Mouse (Mus musculus) limb, embryonic 10.5 days (tissue): ENCODE results near the gene Ankrd28. TPM values are rescaled to one million over a fixed set of nuclear protein-coding genes. Genes with fewer than 3 reads are reported as not detected.

Experiments
- DNase-seq: peaks from one replicate; pipeline ENCODE4 v3.0.0-alpha.2; 2017; ENCODE audit warnings: low spot score
- H3K27ac ChIP-seq: fragments of 300-500 bp; sonication (generic); 2 replicates; pipeline ENCODE4 v1.5.1; 2016; ENCODE audit warnings: mild to moderate bottlenecking
- H3K27me3 ChIP-seq: fragments of 300-500 bp; sonication (generic); 2 replicates; pipeline ENCODE4 v1.6.1; 2016; ENCODE audit warnings: low read depth, mild to moderate bottlenecking; ENCODE audit not compliant: poor library complexity, severe bottlenecking
- H3K36me3 ChIP-seq: fragments of 300-500 bp; sonication (generic); 2 replicates; pipeline ENCODE4 v1.6.1; 2016; ENCODE audit warnings: mild to moderate bottlenecking, moderate library complexity
- H3K4me1 ChIP-seq: fragments of 300-500 bp; sonication (generic); 2 replicates; pipeline ENCODE4 v1.6.1; 2016
- H3K4me3 ChIP-seq: fragments of 300-500 bp; sonication (generic); 2 replicates; pipeline ENCODE4 v1.5.1; 2016; ENCODE audit warnings: mild to moderate bottlenecking, moderate library complexity
- H3K9me3 ChIP-seq: fragments of 300-500 bp; sonication (generic); replicated peaks from 2 replicates; pipeline ENCODE4 v1.6.1; 2016; ENCODE audit warnings: mild to moderate bottlenecking
- WGBS: fragments of 180-500 bp; shearing (Covaris S2); methylation state at CpG from one replicate; pipeline ENCODE4 v1.1.7; 2016; 5-methylcytosine and 5-hydroxymethylcytosine counted together
- polyA plus RNA-seq: library from polyadenylated mRNA; unstranded; fragments of >200 nt; fragmentation: Nextera tagmentation; extraction: Ambion mirVana; gene quantifications from 2 replicates; pipeline ENCODE4 v1.2.1, GENCODE M21; 2016

Gene Ankrd28
- polyA plus RNA-seq, 1 experiment from 2014 or later, result 10.1 TPM

DNA sequence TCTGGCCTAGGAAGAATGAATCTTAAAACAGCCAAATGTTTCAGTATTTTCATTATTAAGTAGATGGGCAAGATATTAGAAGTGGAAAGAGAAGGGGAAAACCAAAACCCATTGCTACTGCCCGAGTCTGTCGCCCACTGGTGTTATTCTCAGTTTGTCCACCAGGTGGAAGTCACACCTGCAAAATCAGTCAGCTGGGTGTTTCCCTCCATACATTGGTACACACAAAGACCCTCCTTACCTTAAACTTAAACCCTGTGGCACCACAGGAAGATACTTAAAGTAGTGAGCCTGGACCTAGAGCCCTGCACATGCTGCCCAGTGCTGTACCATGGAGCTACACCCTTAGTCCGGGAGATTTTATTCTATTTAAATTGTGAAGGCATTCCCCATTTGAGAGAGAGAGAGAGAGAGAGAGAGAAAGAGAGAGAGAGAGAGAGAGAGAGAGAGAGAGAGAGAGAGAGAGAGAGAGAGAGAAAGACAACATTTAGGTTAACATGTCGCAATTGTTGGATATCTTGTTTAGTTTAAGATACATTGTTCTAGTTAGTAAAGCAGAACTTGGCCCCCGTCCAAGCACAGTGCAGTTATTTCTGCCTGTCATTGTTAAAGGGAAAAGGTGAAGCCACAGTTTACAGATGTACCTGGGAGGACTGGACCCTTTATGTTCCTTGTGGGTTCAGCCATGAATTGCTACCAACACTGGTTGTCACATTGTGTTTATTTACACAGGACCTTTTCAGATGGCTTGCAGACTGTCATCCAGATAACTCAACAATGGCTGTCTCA lies 173.4 kb downstream of the Ankrd28 start:
- no peak overlapping the region for H3K4me3 ChIP-seq
- no peaks in the 10 kb centered on the region for H3K27me3 ChIP-seq
- peak overlapping the region; percentile 61; the same call in 1 of the 2 replicates for H3K27ac ChIP-seq
- peaks cover 55% of the 10 kb centered on the region for H3K4me1 ChIP-seq
- no peaks in the 10 kb centered on the region for H3K9me3 ChIP-seq
- no peaks in the 10 kb centered on the region for H3K36me3 ChIP-seq
- WGBS, result 47% methylated on average over 5 of the region's 5 CpGs
- DNase-seq, result peak; percentile 82

DNA sequence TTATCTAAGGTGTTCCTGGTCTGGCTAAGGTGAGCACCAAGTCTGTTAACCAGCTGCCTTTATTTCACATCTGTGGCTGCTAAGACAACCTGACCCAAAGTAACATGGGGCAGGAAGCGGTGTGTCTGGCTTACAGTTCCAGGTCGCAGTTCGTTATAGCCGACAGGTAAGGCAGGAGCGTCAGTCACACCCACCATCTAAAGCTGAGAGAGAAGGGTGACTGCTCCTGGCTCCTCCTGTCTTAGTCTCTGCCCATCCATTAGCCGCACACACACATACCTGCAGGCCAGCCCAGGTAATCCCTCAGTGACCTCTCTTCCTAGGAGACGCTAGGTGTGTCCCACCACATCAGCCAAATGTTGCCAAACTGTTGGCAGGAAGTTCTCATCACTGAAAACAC lies 174.1 kb downstream of the Ankrd28 start:
- H3K27ac ChIP-seq, result no peak overlapping the region

DNA sequence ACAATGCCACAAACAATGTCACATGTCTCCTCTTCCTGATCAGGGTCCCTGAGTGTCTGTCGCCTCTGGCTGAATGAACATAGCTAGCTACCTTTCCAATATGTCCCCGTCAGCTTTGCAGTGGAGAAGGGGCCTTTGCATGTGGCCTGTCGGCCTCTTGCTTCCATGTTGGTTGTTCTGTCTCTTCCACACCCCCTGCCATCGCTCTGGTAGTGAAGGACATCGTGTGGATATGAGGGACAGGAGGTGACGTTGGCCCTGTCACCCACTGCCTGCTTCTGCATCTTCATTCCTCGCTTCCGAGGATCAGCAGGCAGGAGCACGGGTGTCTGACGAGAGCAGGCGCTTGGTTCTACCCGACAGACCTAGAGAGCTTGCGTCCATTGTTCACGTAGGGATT lies 175.0 kb downstream of the Ankrd28 start:
- no peak for DNase-seq
- Histone ChIP-seq H3K4me1 (peaks cover 40% of the 10 kb centered on the region), H3K27me3 (no peaks in the 10 kb centered on the region), H3K4me3 (no peak overlapping the region), H3K27ac (no peak overlapping the region), H3K36me3 (no peaks in the 10 kb centered on the region), H3K9me3 (no peaks in the 10 kb centered on the region)
- WGBS, result 90% methylated on average over 14 of the region's 14 CpGs

More for the DNA sequence above, 174.1 kb downstream of the Ankrd28 start:
- Histone ChIP-seq H3K4me3 (no peak overlapping the region), H3K27me3 (no peaks in the 10 kb centered on the region), H3K36me3 (no peaks in the 10 kb centered on the region), H3K9me3 (no peaks in the 10 kb centered on the region), H3K4me1 (peaks cover 50% of the 10 kb centered on the region)
- WGBS, result 67% methylated on average over 7 of the region's 7 CpGs
- DNase-seq, result no peak

DNA sequence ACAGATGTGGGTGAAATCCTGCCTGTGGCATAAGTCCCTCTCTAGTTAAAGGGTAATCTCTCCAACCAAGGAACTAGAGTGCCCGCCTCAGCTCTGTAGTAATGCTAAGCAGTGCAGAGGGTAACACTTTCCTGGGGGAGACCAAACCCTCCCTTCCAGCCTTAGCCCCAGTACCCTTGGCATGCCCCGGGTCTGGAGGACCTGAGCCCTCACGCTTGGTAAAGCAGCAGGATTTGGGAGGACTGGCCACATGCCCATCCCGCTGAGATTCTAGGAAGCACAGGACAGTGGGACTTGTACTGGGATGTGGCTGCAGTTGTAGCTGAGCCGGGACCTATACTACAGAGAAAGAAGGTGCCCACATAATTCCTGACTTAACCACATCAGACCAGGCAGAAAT lies 175.6 kb downstream of the Ankrd28 start:
- Histone ChIP-seq H3K36me3 (no peaks in the 10 kb centered on the region), H3K27ac (no peak overlapping the region), H3K4me3 (no peak overlapping the region), H3K9me3 (no peaks in the 10 kb centered on the region), H3K27me3 (no peaks in the 10 kb centered on the region), H3K4me1 (peaks cover 34% of the 10 kb centered on the region)
- 88% methylated on average over 5 of the region's 5 CpGs for WGBS
- DNase-seq, result no peak

DNA sequence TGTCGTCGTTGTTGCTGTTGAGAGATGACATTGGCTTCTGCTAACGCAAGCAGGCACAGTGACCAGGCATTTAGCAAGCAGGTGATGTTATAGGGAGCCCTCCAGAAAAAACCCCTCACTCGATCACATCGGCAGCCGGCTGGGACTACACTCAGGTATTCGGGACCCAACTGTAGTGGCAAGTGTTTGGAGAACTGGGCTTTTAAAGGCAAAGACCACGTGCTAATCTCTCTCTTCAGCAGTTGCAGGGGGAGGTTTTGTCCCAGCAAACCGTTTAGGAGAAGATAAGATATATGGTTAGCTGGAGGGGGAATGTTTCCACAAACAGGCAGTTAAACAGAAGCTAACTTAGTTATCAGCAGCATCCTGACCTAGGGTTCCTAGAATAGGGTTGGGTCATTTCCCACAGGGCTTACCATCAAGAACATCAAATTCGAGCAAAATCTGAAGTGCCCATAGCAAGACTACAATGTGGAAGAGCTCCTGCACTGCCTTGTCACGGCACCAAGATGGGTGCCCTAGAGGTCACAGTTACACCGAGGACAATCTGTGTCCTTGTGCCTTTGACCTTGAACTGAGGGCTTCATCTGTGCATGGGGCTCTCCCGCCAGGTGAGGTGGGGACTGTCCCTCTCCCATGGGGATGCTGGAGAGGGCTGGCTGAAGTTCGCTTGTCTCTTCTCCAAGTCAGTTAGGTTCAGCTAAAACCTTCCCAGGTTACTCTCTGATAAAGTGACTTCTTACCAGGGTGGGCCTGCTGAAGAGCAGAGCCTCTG lies 177.2 kb downstream of the Ankrd28 start:
- no peak overlapping the region for H3K27ac ChIP-seq
- no peaks in the 10 kb centered on the region for H3K27me3 ChIP-seq
- no peaks in the 10 kb centered on the region for H3K36me3 ChIP-seq
- no peak for DNase-seq
- H3K4me3 ChIP-seq, result no peak overlapping the region
- 83% methylated on average over 14 of the region's 14 CpGs for WGBS
- no peaks in the 10 kb centered on the region for H3K9me3 ChIP-seq
- peaks cover 21% of the 10 kb centered on the region for H3K4me1 ChIP-seq

DNA sequence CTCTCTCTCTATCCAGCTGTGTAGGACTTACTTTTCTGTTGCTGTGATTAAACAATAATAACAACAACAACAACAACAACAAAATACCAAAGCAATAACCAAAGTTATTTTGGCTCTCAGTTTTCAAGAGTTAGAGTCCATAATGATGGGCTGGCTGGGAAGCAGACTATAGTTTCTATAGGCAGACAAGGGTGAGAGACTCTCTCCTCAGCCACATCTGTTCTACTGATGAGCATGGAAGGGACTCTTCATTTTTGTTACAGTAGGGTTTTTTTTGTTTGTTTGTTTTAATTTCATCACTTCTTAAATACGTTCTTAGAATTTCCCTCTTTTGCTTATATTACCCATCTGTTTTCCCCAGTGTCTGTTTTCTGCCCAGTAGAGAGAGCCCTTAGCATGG lies 177.8 kb downstream of the Ankrd28 start:
- Histone ChIP-seq H3K27ac (no peak overlapping the region), H3K27me3 (no peaks in the 10 kb centered on the region), H3K9me3 (no peaks in the 10 kb centered on the region), H3K4me3 (no peak overlapping the region), H3K36me3 (no peaks in the 10 kb centered on the region), H3K4me1 (peaks cover 18% of the 10 kb centered on the region)
- 93% methylated on average over 1 of the region's 1 CpGs for WGBS
- DNase-seq, result no peak

DNA sequence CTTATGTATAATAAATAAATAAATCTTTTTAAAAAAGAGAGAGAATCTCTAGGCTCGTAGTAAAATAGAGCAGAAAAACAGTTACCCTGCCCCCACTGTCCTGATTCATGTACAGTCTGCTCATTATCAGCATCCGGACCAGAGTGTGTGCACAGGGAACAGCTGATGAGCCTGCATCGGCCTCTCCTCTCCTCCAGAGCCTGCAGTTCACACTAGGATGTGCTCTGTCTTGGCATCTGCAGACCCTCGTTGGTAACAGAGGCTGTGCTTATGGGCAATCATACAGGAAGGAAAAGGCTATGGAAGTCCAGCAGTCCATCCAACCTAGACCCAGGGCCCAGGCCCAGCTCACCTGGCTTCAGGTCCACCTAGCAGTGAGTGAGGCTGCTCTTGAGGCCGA lies 178.3 kb downstream of the Ankrd28 start:
- no peak for DNase-seq
- peaks cover 13% of the 10 kb centered on the region for H3K4me1 ChIP-seq
- H3K9me3 ChIP-seq, result no peaks in the 10 kb centered on the region
- no peaks in the 10 kb centered on the region for H3K27me3 ChIP-seq
- no peak overlapping the region for H3K4me3 ChIP-seq
- WGBS, result 76% methylated on average over 5 of the region's 5 CpGs
- no peaks in the 10 kb centered on the region for H3K36me3 ChIP-seq
- H3K27ac ChIP-seq, result no peak overlapping the region

DNA sequence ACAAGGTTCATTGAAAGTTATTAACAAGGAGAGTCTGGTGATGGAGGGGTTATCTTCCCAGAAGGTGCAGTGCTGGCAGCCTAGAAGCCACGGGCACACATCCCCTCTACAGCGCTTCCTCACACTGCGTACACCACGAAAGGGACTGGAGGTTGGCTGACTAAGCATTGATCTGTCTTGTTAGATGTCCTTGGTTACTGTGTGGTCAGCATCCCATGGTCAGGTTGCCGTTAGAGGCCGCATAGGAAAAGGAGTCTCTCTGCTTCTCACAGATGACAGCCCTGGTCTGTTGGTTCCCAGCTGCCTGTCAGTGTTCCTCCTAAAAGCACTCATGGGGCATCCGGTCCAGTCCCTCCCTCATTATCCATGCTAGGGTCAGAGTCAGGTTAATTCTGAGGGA lies 179.2 kb downstream of the Ankrd28 start:
- WGBS, result 89% methylated on average over 7 of the region's 7 CpGs
- H3K9me3 ChIP-seq, result no peaks in the 10 kb centered on the region
- no peaks in the 10 kb centered on the region for H3K36me3 ChIP-seq
- no peaks in the 10 kb centered on the region for H3K27me3 ChIP-seq
- no peak overlapping the region for H3K4me3 ChIP-seq
- DNase-seq, result no peak
- H3K27ac ChIP-seq, result no peak overlapping the region
- H3K4me1 ChIP-seq, result peaks cover 7% of the 10 kb centered on the region; the same call in 1 of the 2 replicates

DNA sequence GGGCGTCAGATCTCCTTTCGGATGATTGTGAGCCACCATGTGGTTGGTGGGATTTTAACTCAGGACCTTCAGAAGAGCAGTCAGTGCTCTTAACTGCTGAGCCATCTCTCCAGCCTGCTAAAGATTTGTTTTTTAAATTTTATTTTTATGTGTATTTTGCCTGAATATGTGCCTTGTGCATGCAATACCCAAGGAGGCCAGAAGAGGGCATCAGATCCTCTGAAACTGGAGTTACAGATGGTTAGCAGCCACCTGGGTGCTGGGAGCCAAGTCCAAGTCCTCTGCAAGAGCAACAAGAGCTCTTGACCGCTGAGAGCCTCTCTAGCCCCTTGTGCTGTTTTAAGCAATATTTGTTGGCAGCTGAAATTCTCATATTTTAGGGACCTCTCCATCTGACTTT lies 180.1 kb downstream of the Ankrd28 start:
- 97% methylated on average over 3 of the region's 3 CpGs for WGBS
- peak; percentile 31 for DNase-seq
- Histone ChIP-seq H3K4me1 (0 out of 2 replicates have a peak, but pooled peaks cover 4% of the 10 kb centered on the region), H3K27me3 (no peaks in the 10 kb centered on the region), H3K4me3 (no peak overlapping the region), H3K27ac (no peak overlapping the region), H3K9me3 (no peaks in the 10 kb centered on the region), H3K36me3 (no peaks in the 10 kb centered on the region)

Other genes with a start within 250 kb of the Ankrd28 start
- 0.13 and 0.20 TPM in 2 replicates for gene Colq, start 239.3 kb downstream of the Ankrd28 start, polyA plus RNA-seq
- gene Gm49387, start 189.8 kb downstream of the Ankrd28 start, polyA plus RNA-seq, result 0.36 and 0.50 TPM in 2 replicates
- 12.1 and 16.3 TPM in 2 replicates for gene Btd, start 189.6 kb downstream of the Ankrd28 start, polyA plus RNA-seq
- 6.1 and 9.4 TPM in 2 replicates for gene Hacl1, start 189.4 kb downstream of the Ankrd28 start, polyA plus RNA-seq
- 0.03 and 0.04 TPM in 2 replicates for gene Galnt15, start 198.3 kb upstream of the Ankrd28 start, polyA plus RNA-seq